Mouse (Mus musculus) liver (tissue): ENCODE measurements around the gene Ier5.

Experiments
- DNase-seq: peaks from one replicate; pipeline ENCODE4 v3.0.0-alpha.2; 2020; ENCODE audit warnings: mixed read lengths

Ier5 gene

DNA sequence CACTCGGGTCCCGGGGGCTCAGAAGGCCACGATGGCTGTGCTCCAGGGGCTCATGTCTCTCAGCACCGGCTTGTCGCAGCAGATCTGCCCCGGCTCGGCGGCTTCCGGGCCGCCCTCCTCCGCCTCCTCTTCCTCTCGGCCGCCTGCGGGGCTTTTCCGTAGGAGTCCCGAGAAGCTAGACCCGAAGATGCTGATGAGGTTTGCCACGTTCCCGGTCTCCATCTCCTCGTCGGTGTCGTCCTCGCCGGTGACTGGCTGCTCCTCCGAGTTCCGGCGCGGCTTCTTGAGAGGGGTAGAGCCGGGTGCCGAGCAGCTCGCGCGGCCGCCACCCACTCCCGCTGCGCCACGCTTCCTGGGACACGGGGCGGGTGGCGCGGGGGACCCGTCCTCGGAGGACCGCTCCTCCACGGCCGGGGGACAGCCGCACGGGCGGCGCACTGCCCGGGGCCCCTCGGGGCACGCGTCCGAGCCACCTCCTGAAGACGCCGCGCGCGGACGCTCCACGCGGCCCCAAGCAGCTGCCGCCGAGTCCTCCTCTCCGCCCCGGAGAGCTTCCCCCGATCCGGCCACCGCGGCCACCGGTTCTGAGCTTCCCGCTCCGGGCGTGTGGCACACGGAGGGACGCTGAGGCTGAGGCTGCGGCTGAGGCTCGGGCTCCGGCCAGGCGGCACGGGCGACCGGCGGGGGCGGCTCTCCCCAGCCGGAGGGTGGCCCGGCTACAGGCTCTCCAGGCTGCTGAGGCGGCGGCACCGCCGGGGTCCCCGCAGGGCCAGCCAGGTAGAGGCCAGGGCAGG is 753 bp downstream of the Ier5 start:
- DNase-seq = peak; percentile 70

GRCm38 (mm10) chr1:155097931-155098485 is 1.4 kb downstream of the Ier5 start:
- DNase-seq = peak; percentile 61

GRCm38 (mm10) chr1:155097354-155097753 is 2.1 kb downstream of the Ier5 start:
- peak; percentile 86 for DNase-seq

- no peak for DNase-seq
These were observed 2.7 kb downstream of the Ier5 start for GRCm38 (mm10) chr1:155096620-155097261.

- DNase-seq = no peak
These were observed 5.3 kb downstream of the Ier5 start for GRCm38 (mm10) chr1:155093971-155094707.

DNA sequence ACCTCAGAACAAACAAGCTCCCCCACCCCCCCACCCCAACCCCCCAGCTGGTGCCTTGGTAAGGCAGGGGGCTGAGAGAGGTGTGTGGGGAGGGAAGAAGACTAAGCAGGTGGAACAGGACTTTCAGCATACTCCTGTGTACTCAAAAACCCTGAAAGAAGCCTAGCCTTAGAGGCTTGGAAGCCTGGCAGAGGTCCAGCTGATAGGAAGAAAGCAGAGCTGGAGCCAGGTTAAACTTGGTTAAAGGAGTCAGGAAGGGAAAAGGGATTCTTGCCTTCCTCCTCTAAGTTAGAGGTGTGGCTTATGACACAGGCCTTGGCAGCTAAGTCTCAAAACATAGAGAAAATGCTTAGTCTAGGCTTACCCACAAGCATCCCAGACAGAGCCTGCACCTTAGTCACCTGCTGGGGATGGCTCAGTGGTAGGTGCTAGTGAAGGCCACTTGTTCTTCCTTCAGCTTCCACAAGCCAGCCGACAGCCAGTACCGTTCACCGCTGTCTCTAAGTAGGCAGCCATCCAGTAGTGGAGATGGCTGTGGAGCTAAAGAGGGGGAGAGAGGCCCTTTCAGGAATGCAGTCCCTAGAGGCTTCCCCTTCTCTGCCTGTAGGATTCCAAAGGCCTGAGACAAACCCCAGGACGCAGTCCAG is 6.2 kb downstream of the Ier5 start:
- DNase-seq = no peak

- DNase-seq = peak; percentile 50
These were observed 7.3 kb downstream of the Ier5 start for GRCm38 (mm10) chr1:155091842-155092800.

GRCm38 (mm10) chr1:155091374-155091841 is 8.0 kb downstream of the Ier5 start:
- DNase-seq = no peak

GRCm38 (mm10) chr1:155090736-155091135 is 8.7 kb downstream of the Ier5 start:
- no peak for DNase-seq

DNA sequence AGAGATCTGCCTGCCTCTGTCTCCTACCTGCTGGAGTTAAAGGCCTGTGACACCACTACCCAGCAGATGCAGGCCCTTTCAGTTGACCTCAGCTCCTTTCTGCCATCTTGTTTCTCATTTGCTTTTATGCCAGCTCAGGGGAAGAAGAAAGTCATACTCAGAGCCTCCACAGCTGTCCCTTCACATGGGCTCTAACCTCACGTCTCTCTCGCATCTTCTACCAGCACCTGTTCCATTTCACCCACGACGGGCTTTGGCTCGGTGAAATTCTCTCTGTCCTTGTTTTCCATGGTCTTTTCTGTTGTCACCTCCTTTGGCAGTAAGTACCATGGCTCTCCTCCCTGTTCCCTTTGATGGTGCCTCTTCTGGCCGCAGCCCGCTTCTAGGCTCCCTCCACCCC is 9.1 kb downstream of the Ier5 start:
- DNase-seq = no peak

- DNase-seq = no peak
These were observed 10.4 kb downstream of the Ier5 start for GRCm38 (mm10) chr1:155088847-155089603.

- DNase-seq = no peak
These were observed 11.4 kb downstream of the Ier5 start for GRCm38 (mm10) chr1:155088046-155088445.

GRCm38 (mm10) chr1:155086893-155087292 is 12.5 kb downstream of the Ier5 start:
- no peak for DNase-seq

- DNase-seq = no peak
These were observed 13.0 kb downstream of the Ier5 start for GRCm38 (mm10) chr1:155086416-155086815.

DNA sequence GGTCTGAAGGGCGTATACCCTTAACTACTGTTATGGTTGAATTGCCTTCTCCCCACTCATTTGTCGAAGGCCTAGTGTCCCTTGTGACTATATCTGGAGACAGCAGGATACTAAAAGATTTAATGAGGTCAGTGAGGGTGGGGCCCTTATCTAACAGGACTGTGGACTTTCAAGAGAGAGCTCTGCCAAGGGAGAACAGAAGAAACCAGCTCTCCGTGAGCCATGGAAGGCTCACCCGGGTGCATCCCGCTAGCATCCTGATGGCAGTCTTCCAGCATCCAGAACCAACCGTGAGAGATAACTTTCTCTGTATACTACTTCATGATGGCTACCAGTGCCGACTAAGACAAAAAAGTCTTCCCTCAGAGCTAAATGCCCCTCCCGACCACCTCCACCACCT is 14.6 kb downstream of the Ier5 start:
- DNase-seq = no peak

DNA sequence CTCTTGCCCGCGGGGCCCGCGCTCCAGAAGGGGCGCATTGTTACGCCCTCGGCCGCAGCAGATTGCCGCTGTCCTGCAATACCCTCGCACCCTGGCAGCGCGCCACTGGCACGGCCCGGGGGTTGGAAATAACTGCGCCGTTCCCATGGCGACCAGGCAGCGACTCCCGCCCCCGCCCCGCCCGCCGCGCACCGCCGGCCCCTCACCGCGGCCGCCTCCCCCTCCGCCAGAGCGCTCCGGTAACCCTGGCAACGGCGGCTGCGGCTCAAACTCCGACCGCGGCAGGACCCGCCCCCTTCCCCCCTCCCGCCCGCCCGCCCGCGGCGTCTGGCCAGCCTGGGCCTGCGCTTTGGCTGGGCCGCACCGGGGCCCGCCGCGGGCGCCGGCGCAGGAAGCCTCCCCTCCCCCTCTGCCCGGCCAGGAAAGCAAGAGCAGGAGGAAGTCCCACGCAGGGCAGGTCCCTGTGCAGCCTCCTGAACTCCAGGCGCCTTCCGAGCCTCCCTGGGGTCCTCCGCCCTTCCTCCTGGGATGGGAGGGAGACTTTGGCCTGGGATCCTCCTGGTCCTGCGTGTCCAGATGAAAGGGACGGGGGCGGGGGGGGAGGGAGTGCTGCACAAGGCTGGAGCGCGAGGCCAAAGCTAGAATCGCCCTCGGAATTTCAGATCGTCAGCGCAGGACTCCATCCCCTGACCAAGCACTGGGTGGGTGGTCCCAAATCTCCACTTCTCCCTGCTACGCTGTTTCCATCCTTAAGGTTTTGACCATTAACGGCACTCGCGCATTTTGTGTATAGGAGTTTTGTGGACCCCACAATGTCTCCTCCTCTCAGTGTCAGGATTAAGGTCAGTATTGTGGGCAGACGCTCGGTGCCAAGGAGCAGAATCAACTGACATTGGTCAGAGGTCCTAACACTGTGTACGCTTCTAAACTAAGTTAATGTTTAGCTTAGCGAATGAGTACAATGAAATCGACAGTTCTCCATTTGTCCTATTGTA is 15.9 kb downstream of the Ier5 start:
- peak; percentile 90 for DNase-seq

GRCm38 (mm10) chr1:155082965-155083268 is 16.5 kb downstream of the Ier5 start:
- DNase-seq = peak; percentile 39

DNA sequence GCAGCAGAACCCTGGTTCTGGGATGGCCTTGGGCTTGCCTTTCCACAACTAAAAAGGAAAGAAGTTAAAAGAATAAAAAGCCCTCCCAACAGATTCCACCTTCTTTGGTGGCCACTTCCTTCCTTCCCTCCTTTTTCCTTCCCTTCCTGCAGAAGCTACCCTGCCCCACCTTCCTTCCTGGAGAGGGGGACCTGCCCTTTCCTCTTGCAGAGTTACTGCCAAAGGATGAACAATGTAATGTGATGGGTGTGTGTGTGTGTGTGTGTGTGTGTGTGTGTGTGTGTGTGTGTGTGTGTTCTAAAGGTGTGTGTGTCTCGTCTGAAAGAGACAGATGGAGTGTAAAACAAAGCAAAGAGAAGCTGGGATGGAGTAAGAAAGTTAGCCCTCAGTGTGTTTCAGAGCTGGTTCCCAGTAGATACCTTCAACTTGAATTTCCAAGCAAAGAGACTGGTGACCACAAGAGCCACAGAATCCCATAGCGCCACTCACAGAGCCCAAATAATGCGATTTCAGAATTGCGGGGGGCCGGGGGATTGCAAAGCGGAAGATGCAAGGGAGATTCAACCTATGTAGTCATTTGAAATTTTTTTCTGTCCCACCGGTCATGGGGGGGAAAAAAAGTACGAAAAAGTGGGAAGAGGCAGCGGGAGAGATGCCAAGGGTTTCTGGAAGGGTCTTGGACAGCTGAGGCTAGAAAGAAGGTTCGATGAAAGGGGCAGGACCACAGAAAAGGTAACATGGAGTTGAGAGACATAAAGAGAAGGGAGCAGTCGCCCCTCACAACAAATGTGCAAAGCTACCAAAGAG is 17.1 kb downstream of the Ier5 start:
- DNase-seq = no peak

GRCm38 (mm10) chr1:155077675-155078074 is 21.8 kb downstream of the Ier5 start:
- no peak for DNase-seq
